In genomic region chr4:104607636-104608035, GRCm38 (mm10) we compare ENCODE assay signal across 22 mouse cellular contexts.
A peak's percentile ranks its signal among the peaks of the same experiment; 100 is the strongest.
DNase-seq lines count a peak whose midpoint lies in the region; ATAC-seq and TF ChIP-seq lines count a peak whose summit lies in the region.
"Had no signal": no experiment of that assay in that cellular context is flagged by ENCODE, and none has a peak within 500 bp of the region (broad histone marks: within the 10 kb centered on the region; RNA-seq: fewer than 3 reads in every experiment).

No protein-coding gene starts in this region.

- no peak for ATAC-seq in limb, embryonic 14.5 days (ENCODE audit: low FRiP score, low read depth)
- ATAC-seq in hindbrain, embryonic 13.5 days (ENCODE audit: low FRiP score), result no peak
- ATAC-seq: midbrain, embryonic 13.5 days had no signal

- 70% methylated on average over 5 of the region's 5 CpGs for whole genome bisulfite sequencing in limb, embryonic 14.5 days
- 91% methylated on average over 5 of the region's 5 CpGs for WGBS in limb, embryonic 10.5 days
- whole genome bisulfite sequencing in hindbrain, embryonic 13.5 days, result 68% methylated on average over 5 of the region's 5 CpGs

- no peak for TF ChIP-seq POLR2A in limb, embryonic 14.5 days (IDR thresholded peaks at IDR 0.05; ENCODE audit: borderline replicate concordance, extremely low read depth, insufficient read depth, insufficient read length)

- peak; percentile 63 for DNase-seq in limb, embryonic 14.5 days (ENCODE audit: low spot score)
- DNase-seq in limb, embryonic 10.5 days (ENCODE audit: low spot score), result no peak
- peak; percentile 64 for DNase-seq in Muller cell, postnatal 12 days (ENCODE audit: inconsistent ontology term)
- DNase-seq in brain, adult 2 months (ENCODE audit: low read depth, low spot score), result peak; percentile 52
- no peak for DNase-seq in cerebellum, postnatal 4 days (ENCODE audit: low spot score in 2 of 2)
- no peak for DNase-seq in neural tube, embryonic 10.5 days (ENCODE audit: extremely low spot score, low spot score)
- DNase-seq: adrenal gland, adult 8-10 months; cerebellum, adult 9-11 months; heart, postnatal 14 days; kidney, adult 18-20 months; left cerebral cortex, postnatal 4 days; liver, embryonic 13.5 days; right cerebral cortex, adult 18-20 months; thymus, adult 18-20 months; thymus, postnatal 4 days had no signal

- no peaks in the 10 kb centered on the region for H3K36me3 ChIP-seq in limb, embryonic 14.5 days (ENCODE audit: control insufficient read depth, insufficient read depth, low read length)
- no peaks in the 10 kb centered on the region for H3K36me3 ChIP-seq in limb, embryonic 10.5 days
- H3K36me3 ChIP-seq in hindbrain, embryonic 13.5 days, result no peaks in the 10 kb centered on the region
- H3K36me3 ChIP-seq: liver, embryonic 13.5 days; lung, embryonic 15.5 days; midbrain, embryonic 13.5 days had no signal

- H3K4me1 ChIP-seq in limb, embryonic 14.5 days (ENCODE audit: control insufficient read depth, insufficient read depth, low read length), result 0 out of 2 replicates have a peak, but pooled peaks cover 3% of the 10 kb centered on the region
- H3K4me1 ChIP-seq in limb, embryonic 10.5 days, result no peaks in the 10 kb centered on the region
- H3K4me1 ChIP-seq in hindbrain, embryonic 13.5 days (replicated peaks), result peaks cover 11% of the 10 kb centered on the region
- H3K4me1 ChIP-seq: liver, embryonic 13.5 days had no signal

- no peaks in the 10 kb centered on the region for H3K27me3 ChIP-seq in limb, embryonic 14.5 days (ENCODE audit: control insufficient read depth, insufficient read depth, low read length)
- H3K27me3 ChIP-seq in limb, embryonic 10.5 days (ENCODE audit: low read depth, poor library complexity, severe bottlenecking), result no peaks in the 10 kb centered on the region
- no peaks in the 10 kb centered on the region for H3K27me3 ChIP-seq in hindbrain, embryonic 13.5 days
- H3K27me3 ChIP-seq: liver, embryonic 13.5 days; lung, embryonic 15.5 days; midbrain, embryonic 13.5 days had no signal

- H3K27ac ChIP-seq in limb, embryonic 14.5 days (replicated peaks; ENCODE audit: low read depth, low read length), result no peak overlapping the region
- H3K27ac ChIP-seq in limb, embryonic 10.5 days, result no peak overlapping the region
- 0 out of 2 replicates have a peak overlapping the region, but pooled peaks have one; percentile 15 for H3K27ac ChIP-seq in hindbrain, embryonic 13.5 days
- H3K27ac ChIP-seq: kidney, postnatal 0 days; left cerebral cortex, adult 2 months; liver, embryonic 13.5 days; lung, embryonic 15.5 days; macrophage; midbrain, embryonic 13.5 days had no signal

- no peak overlapping the region for H3K4me3 ChIP-seq in limb, embryonic 14.5 days (replicated peaks; ENCODE audit: low read length)
- no peak overlapping the region for H3K4me3 ChIP-seq in limb, embryonic 10.5 days
- no peak overlapping the region for H3K4me3 ChIP-seq in hindbrain, embryonic 13.5 days
- H3K4me3 ChIP-seq: left cerebral cortex, adult 2 months; liver, embryonic 13.5 days; lung, embryonic 15.5 days; midbrain, embryonic 13.5 days had no signal

- no peak overlapping the region for H3K4me2 ChIP-seq in limb, embryonic 14.5 days (replicated peaks; ENCODE audit: low read depth, low read length, severe bottlenecking)
- H3K4me2 ChIP-seq in hindbrain, embryonic 13.5 days, result no peak overlapping the region
- H3K4me2 ChIP-seq: heart, embryonic 11.5 days; liver, embryonic 13.5 days; lung, embryonic 15.5 days; midbrain, embryonic 13.5 days had no signal

- H3K9ac ChIP-seq in limb, embryonic 14.5 days (ENCODE audit: low read depth, low read length, severe bottlenecking), result no peak overlapping the region
- H3K9ac ChIP-seq in hindbrain, embryonic 13.5 days, result no peak overlapping the region
- H3K9ac ChIP-seq: liver, embryonic 13.5 days; lung, embryonic 15.5 days; midbrain, embryonic 13.5 days had no signal

- no peaks in the 10 kb centered on the region for H3K9me3 ChIP-seq in limb, embryonic 14.5 days (ENCODE audit: control insufficient read depth, low read length)
- no peaks in the 10 kb centered on the region for H3K9me3 ChIP-seq in limb, embryonic 10.5 days (replicated peaks)
- H3K9me3 ChIP-seq in hindbrain, embryonic 13.5 days, result no peaks in the 10 kb centered on the region
- H3K9me3 ChIP-seq: liver, embryonic 13.5 days; lung, embryonic 15.5 days; midbrain, embryonic 13.5 days had no signal

Comparison
In these comparisons a context has a peak if more than half of its experiments do, and no peak if none do; other contexts are left out.
1. DNase-seq: peak in limb, embryonic 14.5 days (single experiment), Muller cell, postnatal 12 days (single experiment) and brain, adult 2 months (single experiment); none in limb, embryonic 10.5 days (single experiment), cerebellum, postnatal 4 days (0 of 2) and neural tube, embryonic 10.5 days (single experiment).